Mouse (Mus musculus) kidney, embryonic 15.5 days (tissue): ENCODE data around the gene Usp24. TPM values are rescaled to one million over a fixed set of nuclear protein-coding genes. Genes with fewer than 3 reads are reported as not detected.

ENCODE experiments used
- ATAC-seq: fragments of 200-750 bp; cut with Nextera tagmentation; replicated peaks from 2 replicates; pipeline ENCODE4 v1.8.0; 2017; ENCODE audit warnings: moderate TSS enrichment; ENCODE audit not compliant: low FRiP score
- H3K27ac ChIP-seq: fragments of 300-500 bp; sonication (generic); 2 replicates; pipeline ENCODE4 v1.5.1; 2015; ENCODE audit warnings: mild to moderate bottlenecking, inconsistent platforms
- H3K27me3 ChIP-seq: fragments of 300-500 bp; sonication (generic); 2 replicates; pipeline ENCODE4 v1.6.1; 2015; ENCODE audit warnings: inconsistent platforms
- H3K36me3 ChIP-seq: fragments of 300-500 bp; sonication (generic); 2 replicates; pipeline ENCODE4 v1.6.1; 2015; ENCODE audit warnings: inconsistent platforms
- H3K4me1 ChIP-seq: fragments of 300-500 bp; sonication (generic); 2 replicates; pipeline ENCODE4 v1.6.1; 2015; ENCODE audit warnings: inconsistent platforms
- H3K4me2 ChIP-seq: fragments of 300-500 bp; sonication (generic); 2 replicates; pipeline ENCODE4 v1.6.1; 2015; ENCODE audit warnings: moderate library complexity, mild to moderate bottlenecking, inconsistent platforms
- H3K4me3 ChIP-seq: fragments of 300-500 bp; sonication (generic); replicated peaks from 2 replicates; pipeline ENCODE4 v1.5.1; 2015; ENCODE audit warnings: mild to moderate bottlenecking, inconsistent platforms
- H3K9ac ChIP-seq: fragments of 300-500 bp; sonication (generic); 2 replicates; pipeline ENCODE4 v1.6.1; 2015; ENCODE audit warnings: mild to moderate bottlenecking, inconsistent platforms
- H3K9me3 ChIP-seq: fragments of 300-500 bp; sonication (generic); replicated peaks from 2 replicates; pipeline ENCODE4 v1.6.1; 2016; ENCODE audit warnings: inconsistent platforms
- WGBS: fragments of 180-500 bp; shearing (Covaris S2); methylation state at CpG from one replicate; pipeline ENCODE4 v1.1.7; 2015; ENCODE audit warnings: mixed read lengths; 5-methylcytosine and 5-hydroxymethylcytosine counted together
- polyA plus RNA-seq: library from polyadenylated mRNA; unstranded; fragments of >200 nt; fragmentation: Nextera tagmentation; extraction: Ambion mirVana; gene quantifications from 2 replicates; pipeline ENCODE4 v1.2.1, GENCODE M21; 2015

Gene Usp24
- polyA plus RNA-seq, 1 experiment from 2014 or later = 9.3 TPM

DNA sequence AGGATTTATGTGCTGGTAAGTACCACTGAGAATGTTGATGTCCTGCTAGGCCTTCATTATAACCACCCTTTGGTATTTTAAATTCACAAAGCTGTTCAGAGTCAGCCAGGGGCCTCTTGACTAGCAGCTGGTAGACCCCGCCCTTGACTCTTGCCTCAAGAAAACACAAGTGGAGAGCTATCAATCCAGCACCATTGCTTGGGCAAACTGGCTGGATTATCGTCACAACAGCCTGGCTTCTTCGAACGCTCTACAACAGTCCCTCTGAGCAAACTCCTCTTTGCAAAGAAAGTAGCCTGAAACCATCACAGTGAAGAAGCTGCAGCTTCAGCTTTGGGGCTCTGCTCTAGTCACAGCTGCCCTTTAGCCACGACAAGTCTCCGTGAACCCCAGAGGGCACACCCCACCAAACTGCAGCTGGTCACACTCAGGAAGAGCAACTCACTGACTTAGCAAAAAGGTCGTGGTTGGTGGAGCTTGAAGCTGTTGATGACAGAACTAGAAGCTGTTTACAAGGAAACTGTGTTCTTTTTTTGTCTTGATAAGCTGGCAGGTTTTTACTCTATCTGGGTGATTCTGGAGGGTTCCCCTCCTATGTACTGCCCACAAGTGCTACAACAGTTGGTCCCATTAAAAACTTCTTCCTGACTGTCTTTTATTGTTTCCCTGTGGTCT is 19.5 kb upstream of the Usp24 start:
- H3K27ac ChIP-seq = no peak overlapping the region
- WGBS = 84% methylated on average over 7 of the region's 7 CpGs
- H3K4me1 ChIP-seq = peaks cover 2% of the 10 kb centered on the region; the same call in 1 of the 2 replicates
- no peak overlapping the region for H3K9ac ChIP-seq
- no peaks in the 10 kb centered on the region for H3K36me3 ChIP-seq
- ATAC-seq = no peak
- no peak overlapping the region for H3K4me2 ChIP-seq
- no peak overlapping the region for H3K4me3 ChIP-seq
- no peaks in the 10 kb centered on the region for H3K9me3 ChIP-seq
- no peaks in the 10 kb centered on the region for H3K27me3 ChIP-seq

- Histone ChIP-seq H3K27ac (no peak overlapping the region), H3K4me1 (no peaks in the 10 kb centered on the region), H3K9ac (no peak overlapping the region), H3K9me3 (no peaks in the 10 kb centered on the region), H3K4me2 (no peak overlapping the region), H3K4me3 (no peak overlapping the region), H3K27me3 (no peaks in the 10 kb centered on the region), H3K36me3 (no peaks in the 10 kb centered on the region)
- 79% methylated on average over 6 of the region's 6 CpGs for WGBS
- no peak for ATAC-seq
These were observed 14.7 kb upstream of the Usp24 start for GRCm38 (mm10) chr4:106301346-106301745.

DNA sequence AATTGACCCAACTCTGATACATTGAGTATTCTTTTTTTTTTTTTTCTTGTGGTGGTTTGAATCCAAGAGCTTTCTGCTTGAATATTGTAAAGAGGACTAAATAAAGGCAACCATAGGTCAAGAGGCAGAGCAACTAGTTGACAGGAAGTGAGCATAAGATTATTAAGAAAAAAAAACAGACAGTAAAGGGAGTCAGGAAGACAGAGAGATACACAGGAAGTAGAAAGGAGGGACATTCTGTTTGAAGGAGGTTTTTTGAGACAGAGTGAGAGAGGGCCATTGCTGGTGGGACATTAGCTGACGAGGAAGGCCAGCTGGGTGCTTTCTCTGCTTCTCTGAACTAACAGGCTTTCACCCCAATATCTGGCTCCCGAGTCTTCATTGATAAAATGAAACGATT is 7.9 kb upstream of the Usp24 start:
- Histone ChIP-seq H3K9me3 (no peaks in the 10 kb centered on the region), H3K36me3 (no peaks in the 10 kb centered on the region), H3K9ac (no peak overlapping the region), H3K27me3 (no peaks in the 10 kb centered on the region), H3K4me3 (no peak overlapping the region), H3K27ac (no peak overlapping the region), H3K4me1 (no peaks in the 10 kb centered on the region), H3K4me2 (no peak overlapping the region)
- 96% methylated on average over 3 of the region's 3 CpGs for WGBS
- ATAC-seq = no peak

DNA sequence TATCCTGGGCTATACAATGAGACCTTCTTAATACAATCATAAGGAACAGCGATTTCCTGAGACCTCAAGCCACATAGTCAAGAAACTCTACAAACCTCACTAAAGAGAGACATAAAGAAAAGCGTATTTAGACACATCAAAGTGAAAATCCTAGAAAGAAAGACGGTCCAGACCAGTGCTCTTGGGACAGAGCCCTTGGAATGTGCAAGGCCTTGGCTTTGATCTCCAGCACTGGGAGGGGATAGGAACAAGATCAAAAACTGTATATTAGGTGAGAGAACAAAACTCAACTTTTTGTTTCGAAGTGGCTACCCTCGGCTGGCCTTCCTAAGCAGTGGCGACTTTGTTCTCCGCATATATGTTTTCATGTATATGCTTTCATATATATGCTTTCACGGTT is 3.4 kb upstream of the Usp24 start:
- ATAC-seq = no peak
- Histone ChIP-seq H3K4me1 (peaks cover 11% of the 10 kb centered on the region), H3K4me2 (no peak overlapping the region), H3K4me3 (no peak overlapping the region), H3K9me3 (no peaks in the 10 kb centered on the region), H3K36me3 (no peaks in the 10 kb centered on the region), H3K27me3 (no peaks in the 10 kb centered on the region), H3K9ac (no peak overlapping the region), H3K27ac (no peak overlapping the region)
- WGBS = 77% methylated on average over 8 of the region's 8 CpGs

DNA sequence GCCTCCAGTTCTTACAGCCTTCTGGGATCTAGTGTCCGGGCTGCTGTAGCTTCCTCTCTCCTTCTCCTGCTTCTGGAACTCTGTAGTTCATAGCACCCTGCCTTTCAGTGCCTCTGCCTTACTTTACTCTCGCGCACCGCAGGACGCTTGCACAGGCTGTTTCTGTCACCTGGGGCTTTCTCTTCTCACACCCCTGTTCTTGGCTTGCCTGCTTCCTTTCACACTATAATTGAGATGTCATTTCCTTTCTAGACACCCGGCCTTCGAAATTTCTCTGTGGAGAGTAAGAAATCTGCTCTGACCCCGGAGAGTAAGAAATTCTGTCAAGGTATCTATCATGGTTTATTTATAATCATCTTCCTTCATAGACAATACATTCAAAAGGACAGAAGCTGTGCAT is 2.9 kb upstream of the Usp24 start:
- H3K27ac ChIP-seq = no peak overlapping the region
- H3K4me3 ChIP-seq = no peak overlapping the region
- 83% methylated on average over 8 of the region's 8 CpGs for WGBS
- no peak overlapping the region for H3K4me2 ChIP-seq
- no peaks in the 10 kb centered on the region for H3K27me3 ChIP-seq
- no peak for ATAC-seq
- H3K4me1 ChIP-seq = peaks cover 16% of the 10 kb centered on the region
- no peaks in the 10 kb centered on the region for H3K9me3 ChIP-seq
- no peak overlapping the region for H3K9ac ChIP-seq
- H3K36me3 ChIP-seq = no peaks in the 10 kb centered on the region

GRCm38 (mm10) chr4:106313874-106314273 is 2.1 kb upstream of the Usp24 start:
- Histone ChIP-seq H3K4me1 (peaks cover 23% of the 10 kb centered on the region), H3K4me3 (no peak overlapping the region), H3K4me2 (no peak overlapping the region), H3K9me3 (no peaks in the 10 kb centered on the region), H3K27me3 (no peaks in the 10 kb centered on the region), H3K9ac (no peak overlapping the region), H3K36me3 (no peaks in the 10 kb centered on the region), H3K27ac (no peak overlapping the region)
- 59% methylated on average over 4 of the region's 4 CpGs for WGBS
- ATAC-seq = no peak

GRCm38 (mm10) chr4:106314291-106314690 is 1.7 kb upstream of the Usp24 start:
- ATAC-seq = no peak
- no peaks in the 10 kb centered on the region for H3K27me3 ChIP-seq
- peaks cover 27% of the 10 kb centered on the region for H3K4me1 ChIP-seq

DNA sequence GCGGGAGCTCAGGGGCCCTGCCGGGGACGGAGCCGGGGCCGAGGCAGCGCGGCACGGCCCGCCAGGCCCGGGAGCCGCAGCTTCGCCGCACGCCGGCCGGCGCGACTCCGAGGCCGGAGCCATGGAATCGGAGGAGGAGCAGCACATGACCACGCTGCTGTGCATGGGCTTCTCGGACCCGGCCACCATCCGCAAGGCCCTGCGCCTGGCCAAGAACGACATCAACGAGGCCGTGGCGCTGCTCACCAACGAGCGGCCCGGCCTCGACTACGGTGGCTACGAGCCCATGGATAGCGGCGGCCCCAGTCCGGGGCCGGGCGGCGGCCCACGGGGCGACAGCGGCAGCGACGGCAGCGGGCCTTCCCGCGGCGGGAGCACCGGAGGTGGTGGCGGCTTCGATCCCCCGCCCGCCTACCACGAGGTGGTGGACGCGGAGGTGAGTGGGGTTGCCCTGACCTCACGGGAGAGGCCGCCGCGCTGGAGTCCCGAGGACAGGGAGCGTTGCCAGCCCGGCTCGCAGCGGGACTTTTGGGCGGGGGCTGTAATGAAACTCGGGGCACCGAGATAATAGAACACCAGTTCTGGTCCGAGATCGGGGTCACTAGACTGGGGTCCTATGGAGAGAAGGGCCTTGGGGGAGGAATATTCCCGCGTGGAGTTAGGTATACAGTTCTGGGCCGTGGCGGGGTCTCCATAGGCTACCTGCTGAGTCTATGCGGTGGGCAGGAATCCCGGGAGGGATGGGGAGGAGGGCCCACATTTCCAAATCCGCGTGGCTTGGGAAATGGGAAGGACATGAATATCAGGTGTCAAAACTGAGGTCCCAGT is 552 bp downstream of the Usp24 start:
- H3K4me3 ChIP-seq = peak overlapping the region; percentile 93
- peaks cover 38% of the 10 kb centered on the region for H3K4me1 ChIP-seq
- no peaks in the 10 kb centered on the region for H3K27me3 ChIP-seq
- WGBS = under 1% methylated on average over 81 of the region's 81 CpGs
- peak overlapping the region; percentile 93 for H3K27ac ChIP-seq
- no peaks in the 10 kb centered on the region for H3K36me3 ChIP-seq
- H3K9me3 ChIP-seq = no peaks in the 10 kb centered on the region
- peak overlapping the region; percentile 82 for H3K4me2 ChIP-seq
- ATAC-seq = peak; percentile 80
- H3K9ac ChIP-seq = peak overlapping the region; percentile 94

More at GRCm38 (mm10) chr4:106314291-106314690, 1.7 kb upstream of the Usp24 start:
- no peak overlapping the region for H3K4me3 ChIP-seq
- H3K9ac ChIP-seq = no peak overlapping the region
- H3K4me2 ChIP-seq = no peak overlapping the region
- H3K9me3 ChIP-seq = no peaks in the 10 kb centered on the region
- H3K36me3 ChIP-seq = no peaks in the 10 kb centered on the region
- H3K27ac ChIP-seq = no peak overlapping the region

GRCm38 (mm10) chr4:106317179-106318055 is 1.4 kb downstream of the Usp24 start:
- H3K4me3 ChIP-seq = peak overlapping the region; percentile 93
- no peak for ATAC-seq

DNA sequence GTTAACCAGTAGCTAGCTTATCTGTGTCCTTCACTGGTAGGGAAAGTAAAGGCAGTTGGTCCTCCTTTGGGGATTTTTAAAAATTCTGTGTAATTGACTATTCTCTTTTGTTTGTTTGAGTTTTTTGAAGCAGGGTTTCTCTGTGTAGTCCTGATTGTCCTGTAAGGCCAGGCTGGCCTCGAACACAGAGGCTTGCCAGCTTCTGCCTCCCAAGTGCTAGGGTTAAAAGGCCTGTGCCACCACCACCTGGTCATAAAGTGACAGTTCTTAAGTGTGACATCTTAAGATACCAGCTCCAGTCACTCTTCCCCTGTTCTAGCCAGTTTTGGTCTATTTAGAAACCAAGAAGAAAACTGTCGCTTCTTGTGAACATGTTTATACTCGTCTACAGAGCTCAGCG is 2.2 kb downstream of the Usp24 start:
- peaks cover 43% of the 10 kb centered on the region for H3K4me1 ChIP-seq
- H3K27ac ChIP-seq = 0 out of 2 replicates have a peak overlapping the region, but pooled peaks have one; percentile 93
- peak overlapping the region; percentile 82 for H3K4me2 ChIP-seq
- H3K4me3 ChIP-seq = peak overlapping the region; percentile 93
- H3K27me3 ChIP-seq = no peaks in the 10 kb centered on the region
- H3K36me3 ChIP-seq = no peaks in the 10 kb centered on the region
- 79% methylated on average over 4 of the region's 4 CpGs for WGBS
- no peak for ATAC-seq
- H3K9me3 ChIP-seq = no peaks in the 10 kb centered on the region
- 0 out of 2 replicates have a peak overlapping the region, but pooled peaks have one; percentile 94 for H3K9ac ChIP-seq

More at GRCm38 (mm10) chr4:106317179-106318055, 1.4 kb downstream of the Usp24 start:
- no peaks in the 10 kb centered on the region for H3K9me3 ChIP-seq
- peaks cover 38% of the 10 kb centered on the region for H3K4me1 ChIP-seq
- H3K27ac ChIP-seq = peak overlapping the region; percentile 93
- peak overlapping the region; percentile 94 for H3K9ac ChIP-seq
- peak overlapping the region; percentile 82 for H3K4me2 ChIP-seq
- no peaks in the 10 kb centered on the region for H3K27me3 ChIP-seq
- WGBS = 15% methylated on average over 19 of the region's 19 CpGs
- H3K36me3 ChIP-seq = no peaks in the 10 kb centered on the region

DNA sequence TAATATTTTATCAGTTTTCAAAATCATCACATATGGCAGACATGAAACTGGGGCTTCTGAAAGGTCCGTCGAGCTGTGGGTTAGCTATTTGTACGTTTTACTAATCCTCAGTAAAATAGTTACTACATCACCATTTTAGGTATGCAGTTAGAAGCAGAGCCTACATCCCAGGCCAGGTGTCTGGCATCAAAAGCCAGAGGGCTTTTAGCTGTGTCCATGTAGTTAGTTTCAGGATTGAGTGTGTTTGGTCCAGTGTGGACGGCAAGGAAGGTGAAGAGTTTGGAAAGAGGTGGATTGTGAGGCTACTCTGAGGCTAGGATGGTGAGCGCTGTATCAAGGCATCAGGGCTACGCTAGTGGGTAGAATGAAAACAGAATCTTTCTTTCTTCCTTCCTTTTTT is 3.0 kb downstream of the Usp24 start:
- H3K4me3 ChIP-seq = no peak overlapping the region
- no peaks in the 10 kb centered on the region for H3K36me3 ChIP-seq
- H3K27me3 ChIP-seq = no peaks in the 10 kb centered on the region
- peaks cover 43% of the 10 kb centered on the region for H3K4me1 ChIP-seq
- no peak for ATAC-seq
- H3K27ac ChIP-seq = 0 out of 2 replicates have a peak overlapping the region, but pooled peaks have one; percentile 14
- no peaks in the 10 kb centered on the region for H3K9me3 ChIP-seq
- 78% methylated on average over 6 of the region's 6 CpGs for WGBS
- no peak overlapping the region for H3K9ac ChIP-seq
- H3K4me2 ChIP-seq = no peak overlapping the region; the same call in 1 of the 2 replicates
